Comparison of ENCODE assay signal across 20 mouse cellular contexts in the genomic region with DNA sequence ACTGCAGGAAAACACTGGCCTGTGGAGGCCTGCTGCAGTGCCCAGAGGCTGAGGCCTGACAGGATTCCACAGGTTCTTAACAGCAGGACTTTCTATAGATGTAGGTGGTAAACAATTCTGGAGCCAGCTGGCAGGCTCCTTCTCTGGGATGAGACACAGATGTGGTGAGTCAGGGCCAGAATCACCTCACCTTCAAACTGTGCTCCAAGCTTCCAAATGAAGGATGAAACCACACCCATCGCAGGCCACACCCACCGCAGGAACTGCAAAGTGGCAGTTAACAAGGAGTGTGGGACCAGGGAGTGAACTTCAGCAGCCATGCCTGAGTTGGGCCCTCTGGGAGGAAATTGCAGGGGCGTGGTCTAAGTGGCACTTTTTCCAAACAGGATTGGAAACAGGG. TPM values are rescaled to one million over a fixed set of nuclear protein-coding genes. Genes with fewer than 3 reads are reported as not detected.
DNase-seq lines count a peak whose midpoint lies in the region; ATAC-seq lines count a peak whose summit lies in the region.
"Had no signal": no experiment of that assay in that cellular context is flagged by ENCODE, and none has a peak within 500 bp of the region (broad histone marks: within the 10 kb centered on the region; RNA-seq: fewer than 3 reads in every experiment).

No protein-coding gene starts in this region.

- peak; percentile 54; the same call in 1 of the 2 replicates for ATAC-seq in limb, embryonic 15.5 days (ENCODE audit: insufficient number of reproducible peaks, low FRiP score, low TSS enrichment, low read depth)
- ATAC-seq: liver, postnatal 0 days had no signal

- peaks cover 14% of the 10 kb centered on the region for H3K27me3 ChIP-seq in limb, embryonic 15.5 days

- H3K4me1 ChIP-seq in limb, embryonic 15.5 days: peaks cover 26% of the 10 kb centered on the region

- no peaks in the 10 kb centered on the region for H3K36me3 ChIP-seq in limb, embryonic 15.5 days
- H3K36me3 ChIP-seq: embryonic facial prominence, embryonic 13.5 days; forebrain, embryonic 12.5 days; hindbrain, embryonic 13.5 days; midbrain, embryonic 12.5 days had no signal

- H3K9me3 ChIP-seq in limb, embryonic 15.5 days: no peaks in the 10 kb centered on the region
- H3K9me3 ChIP-seq: embryonic facial prominence, embryonic 13.5 days; forebrain, embryonic 12.5 days; hindbrain, embryonic 13.5 days; midbrain, embryonic 12.5 days had no signal

- H3K4me2 ChIP-seq in limb, embryonic 15.5 days: no peak overlapping the region
- H3K4me2 ChIP-seq: embryonic facial prominence, embryonic 13.5 days; forebrain, embryonic 12.5 days; hindbrain, embryonic 13.5 days; midbrain, embryonic 12.5 days had no signal

- no peak overlapping the region for H3K4me3 ChIP-seq in limb, embryonic 15.5 days
- H3K4me3 ChIP-seq: embryonic facial prominence, embryonic 13.5 days; forebrain, embryonic 12.5 days; hindbrain, embryonic 13.5 days; midbrain, embryonic 12.5 days had no signal

- no peak overlapping the region for H3K9ac ChIP-seq in limb, embryonic 15.5 days
- H3K9ac ChIP-seq: embryonic facial prominence, embryonic 13.5 days; forebrain, embryonic 12.5 days; hindbrain, embryonic 13.5 days; liver, postnatal 0 days; midbrain, embryonic 12.5 days had no signal

- DNase-seq in adrenal gland, postnatal 14 days: peak; percentile 36
- DNase-seq in adrenal gland, postnatal 36 days: no peak
- peak; percentile 46 for DNase-seq in MN1 (ENCODE audit: low spot score)
- DNase-seq in gonadal fat pad, adult 2 months (ENCODE audit: low read depth): peak; percentile 98
- no peak for DNase-seq in heart, postnatal 10 days
- no peak for DNase-seq in left cerebral cortex, postnatal 4 days
- no peak for DNase-seq in cerebellum, adult 8-10 months
- DNase-seq: adrenal gland, postnatal 25 days; cerebellum, postnatal 25 days; heart, adult 11 months; kidney, adult 2 months; kidney, postnatal 36 days; liver, postnatal 0 days; lung, postnatal 4 days; thymus, postnatal 4 days had no signal

- intact Hi-C loops in heart, postnatal 10 days (cut with DNase I): no loop called here
- intact Hi-C loops in left cerebral cortex, postnatal 4 days (cut with DNase I): no loop called here

- no peak overlapping the region; the same call in 1 of the 2 replicates for H3K27ac ChIP-seq in limb, embryonic 15.5 days
- H3K27ac ChIP-seq: embryonic facial prominence, embryonic 13.5 days; forebrain, embryonic 12.5 days; hindbrain, embryonic 13.5 days; midbrain, embryonic 12.5 days had no signal

- WGBS in limb, embryonic 15.5 days: 30% methylated on average over 3 of the region's 3 CpGs

RNA-seq across cellular contexts. Expression of gene Serhl, which starts 1.6 kb away (rescaled TPM):
- total RNA-seq in adrenal gland, postnatal 14 days (2021): 53.8 and 63.2 TPM in 2 replicates
- total RNA-seq in adrenal gland, postnatal 36 days (2021): 10 to 100 TPM; 42.6 to 59.9 TPM
- 83.4 and 115 TPM in 2 replicates for polyA plus RNA-seq in gonadal fat pad, adult 2 months (2012; rRNA removed)
- polyA plus RNA-seq in limb, embryonic 15.5 days (2015; fragmentation: Nextera tagmentation; extraction: Ambion mirVana): 66.0 and 68.8 TPM in 2 replicates
- total RNA-seq in heart, postnatal 10 days (2021): 10 to 100 TPM; 54.6 to 59.1 TPM
- total RNA-seq in left cerebral cortex, postnatal 4 days (2021): 1 to 10 TPM; 5.1 to 7.3 TPM

RNA-seq across cellular contexts. Expression of gene Rrp7a, which starts 31.7 kb away (rescaled TPM):
- total RNA-seq in adrenal gland, postnatal 14 days (2021): 95.0 and 99.4 TPM in 2 replicates
- 100 to 1,000 TPM; 108 to 127 TPM for total RNA-seq in adrenal gland, postnatal 36 days (2021)
- 92.7 and 96.7 TPM in 2 replicates for polyA plus RNA-seq in gonadal fat pad, adult 2 months (2012; rRNA removed)
- 66.9 and 67.3 TPM in 2 replicates for polyA plus RNA-seq in limb, embryonic 15.5 days (2015; fragmentation: Nextera tagmentation; extraction: Ambion mirVana)
- 10 to 100 TPM; 37.3 to 46.2 TPM for total RNA-seq in heart, postnatal 10 days (2021)
- total RNA-seq in left cerebral cortex, postnatal 4 days (2021): 100 to 1,000 TPM; 125 to 127 TPM

RNA-seq across cellular contexts. Expression of gene Nfam1, which starts 57.8 kb away (rescaled TPM):
- total RNA-seq in adrenal gland, postnatal 14 days (2021): 2.6 and 5.9 TPM in 2 replicates
- 1 to 10 TPM; 2.2 to 3.3 TPM for total RNA-seq in adrenal gland, postnatal 36 days (2021)
- polyA plus RNA-seq in gonadal fat pad, adult 2 months (2012; rRNA removed): 5.7 and 7.3 TPM in 2 replicates
- polyA plus RNA-seq in limb, embryonic 15.5 days (2015; fragmentation: Nextera tagmentation; extraction: Ambion mirVana): 4.7 and 5.2 TPM in 2 replicates
- 1 to 10 TPM; 1.6 to 2.2 TPM for total RNA-seq in heart, postnatal 10 days (2021)
- 1 to 10 TPM; 2.0 to 2.1 TPM for total RNA-seq in left cerebral cortex, postnatal 4 days (2021)

RNA-seq across cellular contexts. Expression of gene Poldip3, which starts 58.3 kb away (rescaled TPM):
- total RNA-seq in adrenal gland, postnatal 14 days (2021): 87.6 and 97.0 TPM in 2 replicates
- total RNA-seq in adrenal gland, postnatal 36 days (2021): 100 to 1,000 TPM; 106 to 108 TPM
- 56.9 and 73.0 TPM in 2 replicates for polyA plus RNA-seq in gonadal fat pad, adult 2 months (2012; rRNA removed)
- 134 and 137 TPM in 2 replicates for polyA plus RNA-seq in limb, embryonic 15.5 days (2015; fragmentation: Nextera tagmentation; extraction: Ambion mirVana)
- total RNA-seq in heart, postnatal 10 days (2021): 10 to 100 TPM; 45.7 to 47.3 TPM
- total RNA-seq in left cerebral cortex, postnatal 4 days (2021): 10 to 100 TPM; 92.9 to 94.2 TPM

Comparison
In these comparisons a context has a peak if more than half of its experiments do, and no peak if none do; other contexts are left out.
1. DNase-seq: peak in adrenal gland, postnatal 14 days (single experiment), MN1 (single experiment) and gonadal fat pad, adult 2 months (single experiment); none in adrenal gland, postnatal 36 days (0 of 2), heart, postnatal 10 days (0 of 2), left cerebral cortex, postnatal 4 days (single experiment) and cerebellum, adult 8-10 months (single experiment).